Mouse (Mus musculus): ENCODE data around the gene Nudt1.

- TF ChIP-seq POLR2A (IDR thresholded peaks at IDR 0.05; ENCODE audit: insufficient read depth, low read length) (no peak), CTCF (IDR thresholded peaks at IDR 0.05; ENCODE audit: low read depth, low read length) (no peak), EP300 (IDR thresholded peaks at IDR 0.05; ENCODE audit: insufficient read depth, low read depth, low read length) (no peak)
Measured at GRCm38 (mm10) chr5:140364415-140364814, 43.0 kb downstream of the Nudt1 start.

All from ES-Bruce4 (cell line).